Mouse (Mus musculus): Measurements from ENCODE around the gene Cyp4f14.

- TF ChIP-seq TAL1 (IDR thresholded peaks at IDR 0.05; ENCODE audit: low read length), result no peak
- no peak for TF ChIP-seq GATA1 (IDR thresholded peaks at IDR 0.05; ENCODE audit: low read length)
Observed at GRCm38 (mm10) chr17:32889611-32890010, 27.5 kb downstream of the Cyp4f14 start.
